Mouse (Mus musculus): Measurements from ENCODE around the gene Pidd1. TPM values are rescaled to one million over a fixed set of nuclear protein-coding genes. Genes with fewer than 3 reads are reported as not detected.

Gene Pidd1
- polyA plus RNA-seq, 1 experiment from 2014 or later, result 24.9 TPM

- Histone ChIP-seq H3K27me3 (replicated peaks; ENCODE audit: low read depth, poor library complexity, severe bottlenecking) (peaks cover 36% of the 10 kb centered on the region), H3K4me1 (peaks cover 55% of the 10 kb centered on the region), H3K27ac (replicated peaks) (no peak overlapping the region), H3K9me3 (no peaks in the 10 kb centered on the region), H3K4me3 (peak overlapping the region; percentile 74), H3K36me3 (replicated peaks) (no peaks in the 10 kb centered on the region)
- WGBS, result 9% methylated on average over 10 of the region's 10 CpGs
- DNase-seq (ENCODE audit: low spot score), result peak; percentile 69
Measured at GRCm38 (mm10) chr7:141480842-141481497, 37.1 kb upstream of the Pidd1 start.

- no peaks in the 10 kb centered on the region for H3K9me3 ChIP-seq
- peak overlapping the region; percentile 37; the same call in 1 of the 2 replicates for H3K27ac ChIP-seq (replicated peaks)
- DNase-seq (ENCODE audit: low spot score), result no peak
- peaks cover 27% of the 10 kb centered on the region for H3K27me3 ChIP-seq (replicated peaks; ENCODE audit: low read depth, poor library complexity, severe bottlenecking)
- H3K4me1 ChIP-seq, result peaks cover 70% of the 10 kb centered on the region
- no peaks in the 10 kb centered on the region for H3K36me3 ChIP-seq (replicated peaks)
- WGBS, result 76% methylated on average over 5 of the region's 5 CpGs
- peak overlapping the region; percentile 14; the same call in 1 of the 2 replicates for H3K4me3 ChIP-seq
Measured at GRCm38 (mm10) chr7:141478270-141478748, 34.5 kb upstream of the Pidd1 start.

GRCm38 (mm10) chr7:141477578-141478269, 33.9 kb upstream of the Pidd1 start:
- H3K4me3 ChIP-seq, result peak overlapping the region; percentile 14; the same call in 1 of the 2 replicates
- H3K4me1 ChIP-seq, result peaks cover 66% of the 10 kb centered on the region
- H3K36me3 ChIP-seq (replicated peaks), result peaks cover 3% of the 10 kb centered on the region
- no peaks in the 10 kb centered on the region for H3K9me3 ChIP-seq
- peaks cover 21% of the 10 kb centered on the region for H3K27me3 ChIP-seq (replicated peaks; ENCODE audit: low read depth, poor library complexity, severe bottlenecking)
- DNase-seq (ENCODE audit: low spot score), result no peak
- WGBS, result 70% methylated on average over 4 of the region's 4 CpGs
- H3K27ac ChIP-seq (replicated peaks), result peak overlapping the region; percentile 37

- WGBS, result 16% methylated on average over 7 of the region's 7 CpGs
- H3K4me3 ChIP-seq, result peak overlapping the region; percentile 89
- H3K9me3 ChIP-seq, result no peaks in the 10 kb centered on the region
- no peak for DNase-seq (ENCODE audit: low spot score)
- peaks cover 58% of the 10 kb centered on the region for H3K4me1 ChIP-seq
- peaks cover 13% of the 10 kb centered on the region for H3K27me3 ChIP-seq (replicated peaks; ENCODE audit: low read depth, poor library complexity, severe bottlenecking)
- peaks cover 10% of the 10 kb centered on the region for H3K36me3 ChIP-seq (replicated peaks)
- peak overlapping the region; percentile 98 for H3K27ac ChIP-seq (replicated peaks)
Measured at GRCm38 (mm10) chr7:141476981-141477370, 33.2 kb upstream of the Pidd1 start.

GRCm38 (mm10) chr7:141476226-141476980, 32.6 kb upstream of the Pidd1 start:
- WGBS, result 1% methylated on average over 17 of the region's 17 CpGs
- peaks cover 8% of the 10 kb centered on the region for H3K27me3 ChIP-seq (replicated peaks; ENCODE audit: low read depth, poor library complexity, severe bottlenecking)
- peak; percentile 75 for DNase-seq (ENCODE audit: low spot score)
- no peaks in the 10 kb centered on the region for H3K9me3 ChIP-seq
- H3K4me1 ChIP-seq, result peaks cover 52% of the 10 kb centered on the region
- peaks cover 15% of the 10 kb centered on the region for H3K36me3 ChIP-seq (replicated peaks)
- H3K4me3 ChIP-seq, result peak overlapping the region; percentile 89
- H3K27ac ChIP-seq (replicated peaks), result peak overlapping the region; percentile 98

- Histone ChIP-seq H3K27ac (replicated peaks) (peak overlapping the region; percentile 98), H3K4me3 (peak overlapping the region; percentile 89), H3K4me1 (peaks cover 46% of the 10 kb centered on the region), H3K9me3 (no peaks in the 10 kb centered on the region), H3K27me3 (replicated peaks; ENCODE audit: low read depth, poor library complexity, severe bottlenecking) (peaks cover 8% of the 10 kb centered on the region), H3K36me3 (replicated peaks) (peaks cover 21% of the 10 kb centered on the region)
- WGBS, result 1% methylated on average over 12 of the region's 12 CpGs
- DNase-seq (ENCODE audit: low spot score), result no peak
Measured at GRCm38 (mm10) chr7:141475805-141476158, 32.0 kb upstream of the Pidd1 start.

- WGBS, result under 1% methylated on average over 87 of the region's 87 CpGs
- peaks cover 27% of the 10 kb centered on the region for H3K36me3 ChIP-seq (replicated peaks)
- peaks cover 8% of the 10 kb centered on the region for H3K27me3 ChIP-seq (replicated peaks; ENCODE audit: low read depth, poor library complexity, severe bottlenecking)
- peak within 1 kb of the TSS; percentile 89 for H3K4me3 ChIP-seq
- H3K4me1 ChIP-seq, result peaks cover 46% of the 10 kb centered on the region
- H3K27ac ChIP-seq (replicated peaks), result peak within 1 kb of the TSS; percentile 98
- no peaks in the 10 kb centered on the region for H3K9me3 ChIP-seq
- peak; percentile 90 for DNase-seq (ENCODE audit: low spot score)
Measured at GRCm38 (mm10) chr7:141475011-141475804, 31.4 kb upstream of the Pidd1 start, which contains the start of the genes Polr2l and Tspan4. Gene Polr2l (minus strand): TSS chr7:141475132. Gene Tspan4 (plus strand): TSS chr7:141475240.

GRCm38 (mm10) chr7:141474160-141474559, 30.3 kb upstream of the Pidd1 start:
- Histone ChIP-seq H3K4me1 (peaks cover 55% of the 10 kb centered on the region), H3K27ac (replicated peaks) (peak overlapping the region; percentile 98; the same call in 1 of the 2 replicates), H3K9me3 (no peaks in the 10 kb centered on the region), H3K4me3 (peak overlapping the region; percentile 89), H3K36me3 (replicated peaks) (peaks cover 37% of the 10 kb centered on the region), H3K27me3 (replicated peaks; ENCODE audit: low read depth, poor library complexity, severe bottlenecking) (peaks cover 8% of the 10 kb centered on the region)
- no peak for DNase-seq (ENCODE audit: low spot score)
- WGBS, result 11% methylated on average over 5 of the region's 5 CpGs

GRCm38 (mm10) chr7:141472763-141473162, 28.9 kb upstream of the Pidd1 start:
- Histone ChIP-seq H3K4me3 (no peak overlapping the region; the same call in 1 of the 2 replicates), H3K27ac (replicated peaks) (no peak overlapping the region), H3K27me3 (replicated peaks; ENCODE audit: low read depth, poor library complexity, severe bottlenecking) (peaks cover 8% of the 10 kb centered on the region; the same call in 1 of the 2 replicates), H3K4me1 (peaks cover 63% of the 10 kb centered on the region), H3K36me3 (replicated peaks) (peaks cover 40% of the 10 kb centered on the region), H3K9me3 (no peaks in the 10 kb centered on the region)
- WGBS, result 89% methylated on average over 6 of the region's 6 CpGs
- no peak for DNase-seq (ENCODE audit: low spot score)

- Histone ChIP-seq H3K27me3 (replicated peaks; ENCODE audit: low read depth, poor library complexity, severe bottlenecking) (peaks cover 8% of the 10 kb centered on the region; the same call in 1 of the 2 replicates), H3K4me3 (no peak overlapping the region), H3K36me3 (replicated peaks) (peaks cover 40% of the 10 kb centered on the region), H3K9me3 (no peaks in the 10 kb centered on the region), H3K4me1 (peaks cover 62% of the 10 kb centered on the region), H3K27ac (replicated peaks) (no peak overlapping the region)
- 86% methylated on average over 6 of the region's 6 CpGs for WGBS
- no peak for DNase-seq (ENCODE audit: low spot score)
Measured at GRCm38 (mm10) chr7:141472226-141472625, 28.4 kb upstream of the Pidd1 start.

- H3K4me3 ChIP-seq, result peak overlapping the region; percentile 16; the same call in 1 of the 2 replicates
- H3K36me3 ChIP-seq (replicated peaks), result peaks cover 40% of the 10 kb centered on the region
- 92% methylated on average over 1 of the region's 1 CpGs for WGBS
- peaks cover 14% of the 10 kb centered on the region for H3K27me3 ChIP-seq (replicated peaks; ENCODE audit: low read depth, poor library complexity, severe bottlenecking)
- H3K9me3 ChIP-seq, result no peaks in the 10 kb centered on the region
- no peak for DNase-seq (ENCODE audit: low spot score)
- H3K27ac ChIP-seq (replicated peaks), result no peak overlapping the region
- peaks cover 61% of the 10 kb centered on the region for H3K4me1 ChIP-seq
Measured at GRCm38 (mm10) chr7:141471236-141471635, 27.4 kb upstream of the Pidd1 start.

- H3K4me1 ChIP-seq, result peaks cover 60% of the 10 kb centered on the region
- DNase-seq (ENCODE audit: low spot score), result no peak
- no peak overlapping the region for H3K4me3 ChIP-seq
- H3K9me3 ChIP-seq, result no peaks in the 10 kb centered on the region
- peaks cover 40% of the 10 kb centered on the region for H3K36me3 ChIP-seq (replicated peaks)
- peaks cover 15% of the 10 kb centered on the region for H3K27me3 ChIP-seq (replicated peaks; ENCODE audit: low read depth, poor library complexity, severe bottlenecking)
- WGBS, result 96% methylated on average over 10 of the region's 10 CpGs
- H3K27ac ChIP-seq (replicated peaks), result no peak overlapping the region
Measured at GRCm38 (mm10) chr7:141470637-141470944, 26.8 kb upstream of the Pidd1 start.

Measured in embryonic facial prominence, embryonic 10.5 days (tissue).